Mouse (Mus musculus): Measurements from ENCODE around the gene BC052040.

- no peak for TF ChIP-seq MAX (IDR thresholded peaks at IDR 0.05)
- no peak for TF ChIP-seq CTCF (IDR thresholded peaks at IDR 0.05; ENCODE audit: control insufficient read depth, insufficient read depth, insufficient read length)
- no peak for TF ChIP-seq USF1 (IDR thresholded peaks at IDR 0.05; ENCODE audit: low read depth)
- TF ChIP-seq MYOG (IDR thresholded peaks at IDR 0.05; ENCODE audit: control insufficient read depth, extremely low read depth, insufficient read length): no peak
- TF ChIP-seq CEBPB (IDR thresholded peaks at IDR 0.05; ENCODE audit: low read depth): no peak
Measured at GRCm38 (mm10) chr2:115678786-115679185, 97.3 kb downstream of the BC052040 start.
